Mouse (Mus musculus) heart, postnatal 10 days (tissue): ENCODE results near the gene Glis1. TPM values are rescaled to one million over a fixed set of nuclear protein-coding genes. Genes with fewer than 3 reads are reported as not detected.

Source experiments
- DNase-seq, 2 experiments: peaks; one replicate each; pipeline ENCODE4 v3.0.0; 2021
- intact Hi-C: fragments of 180-260 bp; cut with DNase I; formaldehyde crosslinking; loops from one replicate; pipeline ENCODE4 v1.15.1; 2025
- microRNA-seq, 2 experiments: library from miRNA; unstranded; fragments of <30 nt; microRNA quantifications; one replicate each; pipeline ENCODE4 v1.2.0; 2022
- total RNA-seq, 2 experiments: library from RNA; stranded (reverse); gene quantifications; 2 replicates each; pipeline ENCODE4 v1.2.3; 2021

Glis1 gene
- total RNA-seq, 2 experiments from 2014 or later, result 0.38 TPM; not detected in 1

- no peak for DNase-seq
- intact Hi-C loops, result no loop called here
These were observed 239.9 kb downstream of the Glis1 start for GRCm38 (mm10) chr4:107674322-107674644.

GRCm38 (mm10) chr4:107675645-107676044 is 241.3 kb downstream of the Glis1 start:
- DNase-seq, result no peak
- intact Hi-C loops, result no loop called here

DNA sequence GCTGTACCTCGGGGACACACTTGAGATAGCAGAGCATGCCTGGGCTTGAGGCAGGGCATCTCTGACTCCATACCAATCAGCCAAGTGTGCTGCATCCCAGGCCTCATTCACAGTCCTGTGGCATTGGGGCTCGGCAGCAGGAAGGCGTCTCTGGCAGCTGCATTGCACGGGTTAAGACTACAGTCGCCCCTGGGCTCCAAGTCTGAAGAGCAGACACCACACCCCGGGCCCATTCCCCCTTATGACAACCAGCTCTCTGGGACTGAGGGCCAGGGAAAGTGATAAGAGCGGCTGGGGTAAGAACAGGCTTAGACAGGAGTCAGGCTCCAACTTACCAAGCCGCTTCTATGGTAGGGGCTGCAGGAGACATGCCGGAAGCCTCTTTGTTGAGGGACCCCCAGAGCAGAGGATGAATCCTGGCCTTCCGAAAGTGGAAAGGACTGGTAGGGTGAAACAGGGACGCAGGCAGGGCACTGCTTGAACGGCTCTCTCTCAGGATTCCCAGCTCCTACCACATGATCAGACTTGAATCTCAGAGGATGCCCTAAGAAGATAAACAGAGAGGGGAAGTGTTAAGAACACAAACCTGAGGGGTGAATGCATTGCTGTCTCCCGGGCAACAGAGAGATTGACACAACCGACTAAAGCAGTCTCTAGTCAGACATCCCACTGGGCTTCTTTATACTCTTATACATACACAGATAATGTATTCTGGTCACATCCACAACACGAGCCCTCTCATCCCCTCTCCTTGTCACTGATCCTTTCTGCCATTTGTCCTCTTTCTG is 246.1 kb downstream of the Glis1 start:
- intact Hi-C loops, result loop anchor here (2.0 kb wide), 1 partner anchor 48 kb away; no protein-coding TSS in a partner anchor
- DNase-seq, result no peak

GRCm38 (mm10) chr4:107681099-107681849 is 246.9 kb downstream of the Glis1 start:
- intact Hi-C loops, result loop anchor here (2.0 kb wide), 1 partner anchor 48 kb away; no protein-coding TSS in a partner anchor
- DNase-seq, result no peak

- no peak for DNase-seq
- intact Hi-C loops, result no loop called here
These were observed 248.8 kb downstream of the Glis1 start for GRCm38 (mm10) chr4:107683006-107683756.

- intact Hi-C loops, result no loop called here
- no peak for DNase-seq
These were observed 249.7 kb downstream of the Glis1 start, which contains the start of gene Dmrtb1 for GRCm38 (mm10) chr4:107684130-107684529. Gene Dmrtb1 (minus strand): TSS chr4:107684230.

Small RNAs within 50 kb of the gene (microRNA-seq; reads per million reads assigned to microRNA genes)
- gene Gm24804, result 0 reads per million in 2 experiments

Other genes with a start within 250 kb of the Glis1 start
- not detected for gene Ldlrad1, start 225.4 kb upstream of the Glis1 start, total RNA-seq
- 10 to 100 TPM; 16.4 to 21.6 TPM for gene Lrrc42, start 181.1 kb upstream of the Glis1 start, total RNA-seq
- 10 to 100 TPM; 16.3 to 16.8 TPM for gene Hspb11, start 181.0 kb upstream of the Glis1 start, total RNA-seq
- gene Dio1, start 127.4 kb upstream of the Glis1 start, total RNA-seq, result not detected
- gene Yipf1, start 120.2 kb upstream of the Glis1 start, total RNA-seq, result 10 to 100 TPM; 26.1 to 28.5 TPM
- 10 to 100 TPM; 15.0 to 16.7 TPM for gene Ndc1, start 66.8 kb upstream of the Glis1 start, total RNA-seq
- gene Dmrtb1, start 249.6 kb downstream of the Glis1 start, total RNA-seq, result not detected